Mouse (Mus musculus): ENCODE data around the gene Zfp974.
"Not testable (repeated sequence)": the region's sequence is repeated elsewhere in the genome, so short reads cannot be mapped to it uniquely, and the experiment has no call there.

Zfp974 gene

DNA sequence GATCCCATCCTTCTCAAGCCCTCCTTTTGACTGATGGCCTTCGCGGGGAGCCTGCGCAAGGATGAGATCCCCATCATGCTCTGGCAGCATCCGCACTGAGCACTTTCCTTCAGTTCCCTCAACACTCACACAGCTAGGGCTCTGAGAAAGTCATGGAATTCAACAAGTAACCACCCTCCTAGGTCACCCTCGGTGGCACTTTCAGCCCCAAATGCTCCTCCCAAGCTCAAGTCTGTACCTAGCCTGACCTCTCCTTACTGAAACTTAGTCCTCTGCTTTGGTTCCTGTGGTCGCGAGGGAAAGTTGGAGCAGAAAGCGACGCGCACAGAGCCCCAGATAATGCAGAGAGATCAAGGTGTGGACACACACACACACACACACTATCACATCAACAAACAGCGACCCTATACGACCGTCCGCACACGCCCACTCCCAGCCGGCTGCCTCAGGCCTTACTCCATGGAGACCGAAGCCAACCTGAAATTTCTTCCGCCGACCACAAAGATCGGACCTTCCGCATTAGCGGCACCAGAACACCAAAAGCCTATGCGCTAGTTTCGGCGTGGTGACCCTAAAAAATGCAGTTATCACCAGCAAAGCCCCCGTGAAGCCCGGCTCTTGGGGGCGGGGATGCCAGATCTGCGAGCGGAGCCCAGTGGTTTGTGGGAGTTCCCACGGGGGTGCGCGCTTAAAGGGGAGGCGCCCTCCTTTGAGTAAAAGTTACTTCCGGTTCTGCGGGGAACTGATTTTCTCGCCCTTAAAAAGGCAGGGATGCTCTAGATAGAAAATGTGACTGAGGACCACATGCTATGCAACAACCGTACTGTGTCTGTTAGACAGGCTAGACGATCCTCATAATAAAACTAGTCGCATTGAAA is at the start of gene Zfp974:
TSS of gene Zfp974 (minus strand) at position 643 of the 878 bp plus-strand sequence.
- peak; percentile 12 for DNase-seq (ENCODE audit: extremely low spot score, low read depth, low spot score)

DNA sequence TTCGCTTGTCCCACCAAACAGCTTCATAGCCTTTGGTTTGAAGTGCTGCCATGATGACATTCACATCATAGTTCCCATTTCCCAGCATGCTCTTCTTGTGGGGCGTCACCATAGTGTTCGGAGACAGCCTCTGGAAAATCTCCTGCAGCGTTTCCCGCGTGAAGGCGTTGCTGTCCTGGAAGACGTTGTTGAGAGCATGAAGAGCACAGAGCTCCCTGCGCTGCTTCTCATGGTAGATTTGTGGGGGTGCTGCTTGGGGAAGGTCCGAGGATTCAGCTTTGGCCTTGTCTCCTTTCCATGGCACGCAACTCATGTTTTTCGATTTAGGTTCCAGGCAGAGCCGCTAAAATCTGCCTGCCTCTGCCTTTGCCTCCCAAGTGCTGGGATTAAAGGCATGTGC is 20.2 kb upstream of the Zfp974 start:
- not testable (repeated sequence) for DNase-seq (ENCODE audit: extremely low spot score, low read depth, low spot score)

DNA sequence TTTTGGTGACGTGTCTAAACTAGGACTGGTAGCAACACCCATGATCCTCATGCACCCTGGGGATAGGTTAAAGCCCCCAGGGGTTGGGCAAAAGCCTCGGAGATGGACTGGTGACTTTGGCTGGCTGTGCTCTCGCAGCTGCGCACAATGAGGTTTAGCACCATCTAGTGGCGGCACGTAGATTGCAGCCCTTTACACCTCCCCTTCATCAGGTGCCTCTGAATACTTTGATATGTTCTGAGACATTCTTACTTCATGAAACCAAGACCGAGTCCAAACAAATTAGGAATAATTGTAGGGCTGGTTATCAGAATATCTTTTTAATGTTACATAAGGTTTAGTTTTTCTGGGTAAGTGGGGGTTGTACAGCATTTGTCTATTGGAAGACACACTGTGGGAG is 12.6 kb upstream of the Zfp974 start:
- not testable (repeated sequence) for DNase-seq (ENCODE audit: extremely low spot score, low read depth, low spot score)

DNA sequence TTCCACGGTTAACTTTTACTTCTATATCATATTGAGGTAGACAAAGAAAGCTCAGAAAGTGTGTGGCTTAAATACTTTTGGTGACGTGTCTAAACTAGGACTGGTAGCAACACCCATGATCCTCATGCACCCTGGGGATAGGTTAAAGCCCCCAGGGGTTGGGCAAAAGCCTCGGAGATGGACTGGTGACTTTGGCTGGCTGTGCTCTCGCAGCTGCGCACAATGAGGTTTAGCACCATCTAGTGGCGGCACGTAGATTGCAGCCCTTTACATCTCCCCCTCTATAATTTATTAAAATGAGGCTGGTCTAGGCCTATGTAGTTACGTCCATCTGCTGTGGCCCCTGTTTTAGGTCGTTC is 4.5 kb upstream of the Zfp974 start:
- DNase-seq (ENCODE audit: extremely low spot score, low read depth, low spot score) = not testable (repeated sequence)

DNA sequence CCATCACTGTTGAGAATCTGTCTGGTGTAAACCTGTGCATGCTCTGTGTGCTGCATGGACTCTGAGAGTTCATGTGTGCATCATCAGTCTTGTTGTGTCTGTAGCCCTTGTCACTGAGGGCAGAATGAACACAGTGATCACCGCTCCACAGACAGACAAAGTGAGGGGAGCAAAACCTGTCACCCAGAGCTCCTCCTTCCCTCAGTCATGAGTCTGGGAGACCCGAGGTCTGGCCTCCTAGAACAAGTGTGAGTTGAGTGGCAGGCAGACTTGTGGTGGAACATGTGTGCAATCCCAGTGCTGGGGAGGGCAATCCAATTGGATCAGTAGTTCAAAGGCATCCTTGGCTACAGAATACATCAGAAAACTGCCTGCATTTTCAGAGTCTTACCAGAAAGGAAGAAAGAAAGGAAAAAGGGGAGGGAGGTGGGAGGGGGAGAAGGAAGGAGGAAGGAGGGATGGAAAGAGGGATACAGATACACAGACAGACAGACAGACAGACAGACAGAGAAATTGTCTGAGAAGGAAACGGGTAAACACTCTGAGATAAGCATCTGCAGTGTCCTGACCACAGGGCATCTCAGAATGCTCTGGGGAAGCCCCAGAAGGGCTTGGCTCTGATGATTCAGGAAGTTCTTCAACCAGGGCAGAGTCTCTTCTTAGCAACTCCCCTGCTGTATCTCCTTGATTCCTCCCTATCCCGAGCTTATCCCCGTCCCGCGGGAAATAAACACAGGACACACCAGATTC is 4.0 kb upstream of the Zfp974 start:
- no peak for DNase-seq (ENCODE audit: extremely low spot score, low read depth, low spot score)

DNA sequence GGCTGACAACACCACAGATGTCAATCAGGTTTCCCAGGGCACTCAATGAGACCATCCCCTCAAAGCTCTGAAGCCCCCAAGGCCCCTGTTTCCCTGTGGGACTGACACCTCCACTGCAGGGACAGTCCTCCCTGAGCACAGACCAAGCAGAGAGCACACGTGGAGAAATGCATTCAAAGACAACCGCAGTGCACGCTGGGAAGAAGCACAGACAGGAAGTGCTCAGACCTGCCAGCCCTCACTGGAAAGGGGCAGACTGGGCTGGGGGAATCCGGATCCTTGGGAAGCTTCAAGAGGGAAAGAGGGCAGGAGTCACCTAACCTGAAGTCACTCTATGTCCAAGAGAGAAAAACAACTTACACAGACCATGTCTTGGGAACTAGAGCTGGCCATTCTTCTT is 2.2 kb downstream of the Zfp974 start:
- not testable (repeated sequence) for DNase-seq (ENCODE audit: extremely low spot score, low read depth, low spot score)

DNA sequence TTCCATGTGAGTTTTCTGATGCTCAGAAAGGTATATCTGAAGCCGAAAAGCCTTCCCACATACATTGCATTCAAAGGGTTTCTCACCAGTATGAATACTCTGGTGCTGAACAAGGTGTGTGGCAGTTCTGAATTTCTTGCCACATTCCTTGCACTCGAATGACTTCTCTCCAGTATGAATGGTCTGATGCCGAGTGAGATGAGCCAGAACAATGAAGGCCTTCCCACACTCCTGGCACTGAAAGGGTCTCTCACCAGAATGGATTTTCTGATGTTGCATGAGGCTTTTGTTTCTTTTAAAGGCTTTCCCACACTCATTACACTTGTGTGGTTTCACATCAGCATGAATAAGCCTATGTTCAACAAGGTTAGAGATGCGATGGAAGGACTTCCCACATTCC is 18.3 kb downstream of the Zfp974 start:
- DNase-seq (ENCODE audit: extremely low spot score, low read depth, low spot score) = not testable (repeated sequence)

DNA sequence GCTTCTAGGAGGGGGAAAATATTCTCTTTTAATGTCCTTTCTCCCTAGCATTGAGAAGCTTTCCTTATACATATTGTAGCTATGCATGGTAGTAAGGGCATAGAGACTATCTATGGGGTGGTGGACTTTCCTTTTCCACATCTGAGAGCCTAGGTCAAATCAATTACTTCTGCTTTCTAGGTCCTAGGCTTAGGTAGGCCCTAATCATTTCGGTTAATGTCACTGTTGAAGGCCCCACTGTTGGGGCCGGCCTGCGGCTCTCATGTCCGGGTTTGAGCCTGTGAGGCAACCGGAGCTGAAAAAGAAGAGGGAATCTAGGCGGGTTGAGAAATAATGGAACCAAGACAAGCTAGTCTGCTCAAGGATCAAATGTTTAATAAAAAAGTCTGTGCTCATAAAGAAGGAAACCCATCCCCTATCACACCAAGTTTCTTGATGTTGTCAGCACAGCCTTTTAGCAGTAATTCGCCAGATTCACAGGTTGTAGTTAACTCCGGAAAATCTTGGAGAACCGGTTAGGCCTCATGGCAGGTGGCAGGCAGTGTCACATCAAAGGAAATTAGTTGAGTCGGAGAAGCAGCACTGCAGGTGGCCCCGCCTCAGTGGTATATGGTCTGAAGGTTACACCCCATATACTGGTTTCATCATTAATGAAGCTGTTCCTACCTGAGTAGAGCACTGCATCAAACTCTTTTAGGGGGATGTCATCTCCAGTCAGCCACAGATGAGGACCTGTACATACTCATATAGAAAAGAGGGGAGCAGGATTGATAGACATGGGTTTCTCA is 24.0 kb downstream of the Zfp974 start:
- DNase-seq (ENCODE audit: extremely low spot score, low read depth, low spot score) = no peak

DNA sequence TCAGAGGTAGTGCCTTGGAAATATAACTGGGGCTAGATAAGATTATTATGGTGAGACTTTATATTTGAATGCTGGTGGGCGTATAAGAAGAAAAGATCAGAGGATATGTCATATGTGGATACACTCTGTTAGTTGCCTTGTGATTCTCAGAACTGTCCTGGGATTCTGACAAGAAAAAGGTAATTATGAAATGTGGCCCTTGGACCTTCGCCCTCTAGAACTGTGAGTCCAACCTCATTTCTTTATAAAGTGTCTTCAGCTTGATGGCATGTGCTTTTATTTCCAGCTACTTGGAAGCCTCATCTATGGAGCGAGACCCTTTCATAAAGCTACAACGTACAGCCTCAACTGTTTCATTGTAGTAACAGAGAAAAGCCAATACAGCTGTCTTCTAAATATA is 28.7 kb downstream of the Zfp974 start:
- DNase-seq (ENCODE audit: extremely low spot score, low read depth, low spot score) = no peak

DNA sequence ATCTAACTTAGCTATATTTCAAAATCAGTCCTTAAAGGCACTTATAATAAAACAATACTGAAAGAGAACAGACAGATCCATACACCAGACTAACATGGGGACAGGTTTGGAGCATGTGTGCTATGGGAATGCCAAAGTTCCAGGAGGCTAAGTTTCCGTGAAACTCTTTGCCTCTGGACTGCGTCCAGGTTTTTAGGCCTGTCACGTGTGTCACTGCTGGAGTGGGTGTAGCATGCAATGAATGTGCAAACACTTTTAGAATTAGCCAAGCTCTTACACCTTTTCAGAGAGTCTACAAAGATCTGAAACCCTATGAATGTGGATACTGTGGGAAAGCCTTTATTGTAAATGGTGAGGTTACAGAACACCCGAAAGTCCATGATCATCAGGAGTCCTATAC is 47.5 kb downstream of the Zfp974 start:
- no peak for DNase-seq (ENCODE audit: extremely low spot score, low read depth, low spot score)

DNA sequence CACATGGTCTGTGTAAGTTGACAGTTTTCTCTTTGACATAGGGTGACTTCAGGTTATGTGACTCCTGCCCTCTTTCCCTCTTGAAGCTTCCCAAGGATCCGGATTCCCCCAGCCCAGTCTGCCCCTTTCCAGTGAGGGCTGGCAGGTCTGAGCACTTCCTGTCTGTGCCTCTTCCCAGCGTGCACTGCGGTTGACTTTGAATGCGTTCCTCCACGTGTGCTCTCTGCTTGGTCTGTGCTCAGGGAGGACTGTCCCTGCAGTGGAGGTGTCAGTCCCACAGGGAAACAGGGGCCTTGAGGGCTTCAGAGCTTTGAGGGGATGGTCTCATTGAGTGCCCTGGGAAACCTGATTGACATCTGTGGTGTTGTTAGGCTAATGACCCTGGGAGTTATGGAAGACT is 66.7 kb downstream of the Zfp974 start:
- DNase-seq (ENCODE audit: extremely low spot score, low read depth, low spot score) = not testable (repeated sequence)

DNA sequence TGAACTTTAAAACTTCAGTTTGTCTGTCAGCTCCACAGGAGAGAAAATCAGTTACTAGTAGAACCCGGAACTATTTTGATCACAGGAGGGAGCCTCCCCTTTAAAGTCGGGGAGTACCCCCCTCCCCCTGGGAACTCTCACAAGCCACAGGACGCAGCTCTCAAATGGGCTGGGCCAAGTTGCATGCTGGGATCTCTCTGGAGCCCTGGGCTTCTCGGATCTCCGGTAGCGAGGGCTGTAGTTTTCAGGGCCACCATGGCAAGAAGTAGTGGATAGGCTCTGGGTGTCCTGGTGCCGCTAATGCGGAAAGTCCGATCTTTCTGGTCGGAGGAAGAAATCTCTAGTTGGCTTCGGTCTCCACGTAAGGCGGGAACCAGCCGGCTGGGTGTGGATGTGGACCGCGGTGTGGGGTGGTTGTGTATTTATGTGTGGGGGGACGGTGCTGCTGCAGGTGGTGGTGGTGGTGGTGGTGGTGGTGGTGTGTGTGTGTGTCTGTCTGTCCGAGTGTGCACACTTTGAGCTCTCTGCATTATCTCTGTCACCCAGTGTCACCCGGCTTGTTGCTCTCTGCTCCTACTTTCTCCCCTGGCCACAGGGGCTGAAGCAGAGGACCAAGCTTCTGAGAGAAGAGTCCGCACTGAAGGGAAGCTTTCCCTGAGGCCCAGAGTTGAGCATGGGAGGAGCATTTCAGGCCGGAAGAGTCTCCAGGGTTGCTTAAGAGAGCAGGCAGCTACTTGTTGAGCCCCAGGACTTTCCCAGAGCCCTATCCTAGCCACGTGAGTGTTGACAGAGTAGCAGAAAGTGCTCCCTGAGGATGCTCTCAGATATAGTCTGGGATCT is 68.6 kb downstream of the Zfp974 start:
- no peak for DNase-seq (ENCODE audit: extremely low spot score, low read depth, low spot score)

DNA sequence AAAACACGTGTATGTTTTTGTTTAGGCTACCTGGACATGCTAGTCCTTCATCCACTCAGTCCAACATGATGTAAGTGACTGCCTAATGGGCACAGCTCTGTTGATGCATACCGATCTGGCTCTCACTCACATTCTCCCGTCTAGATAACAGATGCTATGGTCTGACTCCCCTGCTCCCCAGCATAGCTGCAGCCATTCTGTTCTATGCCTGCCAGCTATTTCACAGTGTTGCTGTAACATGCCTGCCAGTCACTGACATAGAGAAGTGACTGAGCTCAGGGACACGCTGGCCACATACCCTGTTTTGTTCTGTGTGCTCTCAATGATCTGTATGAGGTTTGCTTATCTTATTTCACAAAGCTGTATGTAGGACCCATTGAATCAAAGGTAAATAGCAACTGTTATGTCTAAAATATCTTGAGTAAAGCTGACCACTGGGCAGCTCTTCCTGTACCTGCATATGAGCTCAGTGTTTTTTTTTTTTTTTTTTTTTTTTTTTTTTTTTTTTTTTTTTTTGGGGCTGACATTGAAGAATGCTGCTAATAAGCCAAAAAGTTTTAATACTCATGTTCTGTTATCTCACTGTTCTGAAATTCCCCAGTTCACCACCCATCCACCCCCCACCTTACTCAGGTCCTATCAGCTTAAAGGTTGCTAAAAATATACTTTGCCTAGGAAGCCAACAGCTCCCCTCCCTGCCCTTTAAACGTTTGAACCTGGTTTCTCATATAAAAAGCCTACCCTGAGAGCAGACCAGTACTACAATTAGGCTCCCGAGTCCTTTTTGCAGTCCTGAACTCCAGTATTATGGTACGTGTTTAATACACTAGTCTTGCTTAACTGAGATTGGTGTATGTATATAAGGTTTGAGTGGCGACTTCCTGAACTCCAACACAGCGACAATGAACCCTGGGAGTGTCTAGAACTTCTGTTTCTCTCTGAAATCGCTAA is 69.7 kb downstream of the Zfp974 start:
- DNase-seq (ENCODE audit: extremely low spot score, low read depth, low spot score) = no peak

Data from hindlimb bud, embryonic 11.5 days (tissue).